Mouse (Mus musculus) hindbrain, embryonic 10.5 days (tissue): ENCODE measurements around the gene Pigu. TPM values are rescaled to one million over a fixed set of nuclear protein-coding genes. Genes with fewer than 3 reads are reported as not detected.
A peak's percentile ranks its signal among the peaks of the same experiment; 100 is the strongest.

Source experiments
- DNase-seq: peaks from one replicate; pipeline ENCODE4 v3.0.0-alpha.2; 2017; ENCODE audit warnings: low spot score
- H3K27ac ChIP-seq: fragments of 300-500 bp; sonication (generic); 2 replicates; pipeline ENCODE4 v1.5.1; 2016; ENCODE audit warnings: mild to moderate bottlenecking, moderate library complexity
- H3K27me3 ChIP-seq: fragments of 300-500 bp; sonication (generic); 2 replicates; pipeline ENCODE4 v1.6.1; 2016; ENCODE audit warnings: mild to moderate bottlenecking; ENCODE audit not compliant: poor library complexity, insufficient read depth, severe bottlenecking
- H3K36me3 ChIP-seq: fragments of 300-500 bp; sonication (generic); 2 replicates; pipeline ENCODE4 v1.6.1; 2016; ENCODE audit warnings: mild to moderate bottlenecking, moderate library complexity
- H3K4me1 ChIP-seq: fragments of 300-500 bp; sonication (generic); replicated peaks from 2 replicates; pipeline ENCODE4 v1.6.1; 2016; ENCODE audit warnings: mild to moderate bottlenecking
- H3K4me3 ChIP-seq: fragments of 300-500 bp; sonication (generic); 2 replicates; pipeline ENCODE4 v1.5.1; 2016; ENCODE audit warnings: mild to moderate bottlenecking, moderate library complexity
- H3K9me3 ChIP-seq: fragments of 300-500 bp; sonication (generic); 2 replicates; pipeline ENCODE4 v1.6.1; 2016; ENCODE audit warnings: mild to moderate bottlenecking, moderate library complexity
- WGBS: fragments of 180-500 bp; shearing (Covaris S2); methylation state at CpG from one replicate; pipeline ENCODE4 v1.1.7; 2016; 5-methylcytosine and 5-hydroxymethylcytosine counted together
- polyA plus RNA-seq: library from polyadenylated mRNA; unstranded; fragments of >200 nt; fragmentation: Nextera tagmentation; extraction: Ambion mirVana; gene quantifications from 2 replicates; pipeline ENCODE4 v1.2.1, GENCODE M21; 2016

Gene Pigu
- polyA plus RNA-seq, 1 experiment from 2014 or later = 57.1 TPM

GRCm38 (mm10) chr2:155308936-155309592 is 48.2 kb downstream of the Pigu start:
- 55% methylated on average over 3 of the region's 3 CpGs for WGBS

GRCm38 (mm10) chr2:155299563-155299962 is 57.7 kb downstream of the Pigu start:
- Histone ChIP-seq H3K4me3 (no peak overlapping the region), H3K9me3 (no peaks in the 10 kb centered on the region), H3K27ac (no peak overlapping the region), H3K4me1 (no peaks in the 10 kb centered on the region), H3K36me3 (peaks cover 82% of the 10 kb centered on the region), H3K27me3 (no peaks in the 10 kb centered on the region)
- WGBS = 90% methylated on average over 4 of the region's 4 CpGs
- DNase-seq = no peak

More at GRCm38 (mm10) chr2:155308936-155309592, 48.2 kb downstream of the Pigu start:
- Histone ChIP-seq H3K4me1 (peaks cover 17% of the 10 kb centered on the region), H3K4me3 (no peak overlapping the region), H3K27ac (peak overlapping the region; percentile 78), H3K9me3 (no peaks in the 10 kb centered on the region), H3K36me3 (peaks cover 60% of the 10 kb centered on the region), H3K27me3 (no peaks in the 10 kb centered on the region)
- peak; percentile 31 for DNase-seq

- H3K36me3 ChIP-seq = peaks cover 100% of the 10 kb centered on the region
Measured at GRCm38 (mm10) chr2:155295453-155295852, 61.8 kb downstream of the Pigu start.

GRCm38 (mm10) chr2:155293946-155294345 is 63.3 kb downstream of the Pigu start:
- Histone ChIP-seq H3K4me1 (no peaks in the 10 kb centered on the region), H3K36me3 (peaks cover 100% of the 10 kb centered on the region), H3K27ac (no peak overlapping the region), H3K27me3 (no peaks in the 10 kb centered on the region), H3K9me3 (no peaks in the 10 kb centered on the region), H3K4me3 (no peak overlapping the region)
- DNase-seq = no peak
- 92% methylated on average over 4 of the region's 4 CpGs for WGBS

More at GRCm38 (mm10) chr2:155295453-155295852, 61.8 kb downstream of the Pigu start:
- DNase-seq = no peak
- no peaks in the 10 kb centered on the region for H3K9me3 ChIP-seq
- 92% methylated on average over 6 of the region's 6 CpGs for WGBS
- no peaks in the 10 kb centered on the region for H3K4me1 ChIP-seq
- no peaks in the 10 kb centered on the region for H3K27me3 ChIP-seq
- no peak overlapping the region for H3K27ac ChIP-seq
- no peak overlapping the region for H3K4me3 ChIP-seq

GRCm38 (mm10) chr2:155293382-155293781 is 63.8 kb downstream of the Pigu start:
- no peak for DNase-seq
- Histone ChIP-seq H3K4me3 (no peak overlapping the region), H3K4me1 (no peaks in the 10 kb centered on the region), H3K27me3 (no peaks in the 10 kb centered on the region), H3K9me3 (no peaks in the 10 kb centered on the region), H3K27ac (no peak overlapping the region), H3K36me3 (peaks cover 99% of the 10 kb centered on the region)
- WGBS = 94% methylated on average over 2 of the region's 2 CpGs

- peaks cover 80% of the 10 kb centered on the region for H3K36me3 ChIP-seq
- WGBS = 92% methylated on average over 8 of the region's 8 CpGs
- no peaks in the 10 kb centered on the region for H3K4me1 ChIP-seq
- H3K9me3 ChIP-seq = no peaks in the 10 kb centered on the region
- DNase-seq = no peak
- no peak overlapping the region for H3K27ac ChIP-seq
- H3K27me3 ChIP-seq = no peaks in the 10 kb centered on the region
- no peak overlapping the region for H3K4me3 ChIP-seq
Measured at GRCm38 (mm10) chr2:155290066-155290465, 67.2 kb downstream of the Pigu start.

GRCm38 (mm10) chr2:155287456-155288250 is 69.6 kb downstream of the Pigu start:
- Histone ChIP-seq H3K27ac (no peak overlapping the region), H3K27me3 (no peaks in the 10 kb centered on the region), H3K9me3 (no peaks in the 10 kb centered on the region), H3K36me3 (peaks cover 78% of the 10 kb centered on the region), H3K4me1 (no peaks in the 10 kb centered on the region), H3K4me3 (no peak overlapping the region)
- WGBS = 88% methylated on average over 4 of the region's 4 CpGs
- DNase-seq = no peak

GRCm38 (mm10) chr2:155285744-155286143 is 71.5 kb downstream of the Pigu start:
- DNase-seq = no peak
- H3K36me3 ChIP-seq = peaks cover 70% of the 10 kb centered on the region
- no peaks in the 10 kb centered on the region for H3K9me3 ChIP-seq
- no peak overlapping the region for H3K4me3 ChIP-seq
- H3K4me1 ChIP-seq = no peaks in the 10 kb centered on the region
- WGBS = 94% methylated on average over 6 of the region's 6 CpGs
- H3K27me3 ChIP-seq = no peaks in the 10 kb centered on the region
- H3K27ac ChIP-seq = no peak overlapping the region

- DNase-seq = no peak
- Histone ChIP-seq H3K9me3 (no peaks in the 10 kb centered on the region), H3K36me3 (peaks cover 67% of the 10 kb centered on the region), H3K27ac (no peak overlapping the region), H3K4me1 (no peaks in the 10 kb centered on the region), H3K27me3 (no peaks in the 10 kb centered on the region), H3K4me3 (no peak overlapping the region)
- 87% methylated on average over 7 of the region's 7 CpGs for WGBS
Measured at GRCm38 (mm10) chr2:155284647-155285046, 72.6 kb downstream of the Pigu start.

- Histone ChIP-seq H3K36me3 (peaks cover 67% of the 10 kb centered on the region), H3K4me1 (no peaks in the 10 kb centered on the region), H3K27me3 (no peaks in the 10 kb centered on the region), H3K27ac (no peak overlapping the region), H3K4me3 (no peak overlapping the region), H3K9me3 (no peaks in the 10 kb centered on the region)
- DNase-seq = no peak
- 92% methylated on average over 4 of the region's 4 CpGs for WGBS
Measured at GRCm38 (mm10) chr2:155283793-155284192, 73.4 kb downstream of the Pigu start.

GRCm38 (mm10) chr2:155280116-155280515 is 77.1 kb downstream of the Pigu start:
- H3K9me3 ChIP-seq = no peaks in the 10 kb centered on the region
- 68% methylated on average over 2 of the region's 2 CpGs for WGBS
- H3K4me3 ChIP-seq = no peak overlapping the region
- H3K27ac ChIP-seq = no peak overlapping the region
- DNase-seq = no peak
- peaks cover 66% of the 10 kb centered on the region for H3K36me3 ChIP-seq
- no peaks in the 10 kb centered on the region for H3K27me3 ChIP-seq
- peaks cover 23% of the 10 kb centered on the region for H3K4me1 ChIP-seq

- Histone ChIP-seq H3K4me1 (peaks cover 23% of the 10 kb centered on the region), H3K36me3 (peaks cover 60% of the 10 kb centered on the region), H3K4me3 (no peak overlapping the region), H3K27me3 (no peaks in the 10 kb centered on the region), H3K9me3 (no peaks in the 10 kb centered on the region), H3K27ac (no peak overlapping the region)
- 92% methylated on average over 4 of the region's 4 CpGs for WGBS
- DNase-seq = no peak
Measured at GRCm38 (mm10) chr2:155279163-155279562, 78.1 kb downstream of the Pigu start.

- Histone ChIP-seq H3K27me3 (no peaks in the 10 kb centered on the region), H3K4me1 (peaks cover 23% of the 10 kb centered on the region), H3K36me3 (peaks cover 51% of the 10 kb centered on the region), H3K9me3 (no peaks in the 10 kb centered on the region), H3K27ac (no peak overlapping the region), H3K4me3 (no peak overlapping the region)
- no peak for DNase-seq
- WGBS = 88% methylated on average over 7 of the region's 7 CpGs
Measured at GRCm38 (mm10) chr2:155278361-155278760, 78.9 kb downstream of the Pigu start.
